Mouse (Mus musculus) thymus, adult 2 months (tissue): ENCODE results near the gene Sema6d.

Experiments used
- CTCF ChIP-seq: fragments of 200-500 bp; IDR thresholded peaks from 2 replicates; pipeline ENCODE4 v1.5.1; 2012; ENCODE audit warnings: mild to moderate bottlenecking, control low read depth, low read length, moderate library complexity, borderline replicate concordance; ENCODE audit not compliant: control insufficient read depth, poor library complexity, insufficient read depth; ENCODE audit errors: extremely low read depth
- POLR2A ChIP-seq: fragments of 200-500 bp; IDR thresholded peaks from 2 replicates; pipeline ENCODE4 v1.6.1; 2012; ENCODE audit warnings: mild to moderate bottlenecking, low read length, control low read depth, moderate library complexity; ENCODE audit not compliant: control insufficient read depth, poor library complexity, insufficient read depth; ENCODE audit errors: extremely low read depth

GRCm38 (mm10) chr2:124264309-124264708 lies 174.5 kb downstream of the Sema6d start:
- TF ChIP-seq CTCF, result no peak
- no peak for TF ChIP-seq POLR2A
